Mouse (Mus musculus): Measurements from ENCODE around the gene Olig2.

DNA sequence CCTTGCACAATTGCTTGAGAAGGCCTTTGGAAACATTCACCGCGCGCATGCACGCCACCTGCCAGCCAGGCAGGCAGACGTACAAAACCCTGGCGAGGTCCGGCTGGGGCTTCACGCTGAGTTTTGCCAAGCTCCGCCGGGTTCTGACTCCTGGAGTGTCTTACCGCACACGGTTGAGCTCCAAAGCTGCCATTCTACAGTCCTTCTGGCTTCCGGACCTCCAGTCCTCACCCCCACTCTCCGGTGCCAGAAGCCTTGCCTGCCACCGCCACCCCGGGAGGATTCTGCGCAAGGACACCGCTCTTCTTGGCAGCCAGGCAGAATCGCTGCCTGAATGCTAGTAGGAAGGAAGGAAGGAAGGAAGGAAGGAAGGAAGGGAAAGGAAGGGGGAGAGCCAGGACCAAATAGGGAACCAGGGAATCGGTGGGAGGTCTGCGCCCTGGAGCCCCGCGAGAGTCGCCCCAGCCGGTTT is 3.0 kb upstream of the Olig2 start:
- no peak for TF ChIP-seq EP300 (IDR thresholded peaks at IDR 0.05; ENCODE audit: low read depth)
- no peak for TF ChIP-seq CTCF (IDR thresholded peaks at IDR 0.05; ENCODE audit: low read depth)
